Mouse (Mus musculus): Measurements from ENCODE around the gene Zbtb8a. TPM values are rescaled to one million over a fixed set of nuclear protein-coding genes. Genes with fewer than 3 reads are reported as not detected.

Gene Zbtb8a
- polyA plus RNA-seq, 1 experiment from 2014 or later = 17.8 TPM

DNA sequence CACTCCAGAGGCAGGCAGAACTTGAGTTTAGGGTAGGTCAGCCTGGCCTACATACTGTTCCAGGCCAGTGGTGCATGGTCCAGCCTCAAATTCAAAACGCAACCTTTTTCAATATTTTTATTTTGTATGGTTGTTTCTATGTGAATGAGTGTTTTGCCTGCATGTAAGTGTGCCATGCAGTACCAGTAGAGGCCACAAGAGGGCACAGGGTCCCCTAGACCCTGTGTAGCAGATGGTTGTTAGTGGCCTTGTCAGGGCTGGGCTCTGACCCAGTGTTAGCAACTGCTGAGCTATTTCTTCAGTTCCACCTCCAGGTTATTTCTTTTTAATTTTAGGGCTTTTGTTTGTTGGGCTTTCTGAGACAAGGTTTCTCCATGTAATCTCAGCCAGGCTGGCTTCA, 27.3 kb downstream of the Zbtb8a start:
- H3K27me3 ChIP-seq = no peaks in the 10 kb centered on the region
- H3K4me3 ChIP-seq = no peak overlapping the region
- H3K27ac ChIP-seq (replicated peaks) = 0 out of 2 replicates have a peak overlapping the region, but pooled peaks have one; percentile 4
- H3K4me2 ChIP-seq (replicated peaks) = no peak overlapping the region
- WGBS = 12% methylated on average over 1 of the region's 1 CpGs
- H3K9ac ChIP-seq (replicated peaks) = no peak overlapping the region
- 0 out of 2 replicates have a peak, but pooled peaks have one; percentile 72 for ATAC-seq (replicated peaks)
- H3K4me1 ChIP-seq = peaks cover 4% of the 10 kb centered on the region; the same call in 1 of the 2 replicates
- peaks cover 26% of the 10 kb centered on the region for H3K36me3 ChIP-seq
- no peaks in the 10 kb centered on the region for H3K9me3 ChIP-seq

DNA sequence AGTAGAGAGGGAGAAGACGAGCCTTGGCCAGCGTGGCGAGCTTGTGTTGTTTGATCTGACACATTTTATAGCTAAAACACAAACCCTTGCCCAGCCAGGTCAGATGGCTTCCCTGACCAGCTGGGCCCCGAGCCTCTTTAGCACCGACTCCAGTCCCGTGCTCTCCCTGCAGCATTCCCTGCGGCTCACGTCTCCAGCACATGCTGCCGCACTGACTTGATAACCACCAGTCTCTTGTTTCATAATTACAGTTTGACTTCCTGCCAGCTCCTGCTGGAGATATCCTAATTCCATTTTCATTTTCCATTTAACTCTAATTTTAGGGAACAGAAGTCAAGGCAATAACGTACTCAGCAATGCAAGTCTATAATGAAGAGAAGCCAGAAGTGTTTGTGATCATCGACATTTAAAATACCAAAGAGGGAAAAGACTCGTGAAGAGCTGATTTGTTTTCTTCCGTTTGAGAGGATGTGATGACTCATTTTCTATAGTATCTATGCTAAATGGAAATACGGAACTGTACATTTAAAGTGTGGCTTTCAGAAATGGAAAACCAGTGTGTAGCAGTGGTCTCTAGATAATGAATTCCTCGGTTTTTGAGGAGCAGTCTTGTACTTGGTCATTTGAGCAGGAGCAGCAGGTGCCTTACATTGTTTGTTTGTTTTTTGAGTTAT, 31.3 kb downstream of the Zbtb8a start:
- Histone ChIP-seq H3K27me3 (no peaks in the 10 kb centered on the region), H3K36me3 (peaks cover 32% of the 10 kb centered on the region), H3K9ac (replicated peaks) (no peak overlapping the region), H3K4me3 (no peak overlapping the region), H3K9me3 (no peaks in the 10 kb centered on the region), H3K4me2 (replicated peaks) (no peak overlapping the region), H3K27ac (replicated peaks) (0 out of 2 replicates have a peak overlapping the region, but pooled peaks have one; percentile 32), H3K4me1 (peaks cover 4% of the 10 kb centered on the region; the same call in 1 of the 2 replicates)
- WGBS = 81% methylated on average over 15 of the region's 15 CpGs
- ATAC-seq (replicated peaks) = no peak

DNA sequence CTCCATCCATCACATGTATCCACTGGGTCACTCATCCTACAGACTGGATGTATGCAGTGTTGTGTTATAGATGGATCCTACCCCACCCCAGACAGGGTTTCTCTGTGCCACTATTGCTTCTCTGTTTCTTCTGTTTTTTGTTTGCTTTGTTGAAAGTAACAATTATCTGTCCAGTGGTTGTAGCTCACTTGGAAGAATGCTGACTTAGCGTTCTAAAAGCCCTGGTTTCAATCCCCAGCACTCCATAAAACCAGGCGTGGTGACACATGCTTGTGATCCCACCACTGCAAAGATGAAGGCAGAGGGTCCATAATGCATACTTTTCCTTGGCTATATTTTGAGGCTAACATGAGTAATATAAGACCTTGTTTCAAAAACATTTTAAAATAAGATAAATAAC, 35.2 kb downstream of the Zbtb8a start:
- H3K4me1 ChIP-seq = no peaks in the 10 kb centered on the region
- no peak for ATAC-seq (replicated peaks)
- no peak overlapping the region for H3K27ac ChIP-seq (replicated peaks)
- H3K4me3 ChIP-seq = no peak overlapping the region
- H3K9ac ChIP-seq (replicated peaks) = no peak overlapping the region
- no peak overlapping the region for H3K4me2 ChIP-seq (replicated peaks)
- H3K36me3 ChIP-seq = peaks cover 28% of the 10 kb centered on the region
- no peaks in the 10 kb centered on the region for H3K27me3 ChIP-seq
- no peaks in the 10 kb centered on the region for H3K9me3 ChIP-seq
- WGBS = 83% methylated on average over 2 of the region's 2 CpGs

DNA sequence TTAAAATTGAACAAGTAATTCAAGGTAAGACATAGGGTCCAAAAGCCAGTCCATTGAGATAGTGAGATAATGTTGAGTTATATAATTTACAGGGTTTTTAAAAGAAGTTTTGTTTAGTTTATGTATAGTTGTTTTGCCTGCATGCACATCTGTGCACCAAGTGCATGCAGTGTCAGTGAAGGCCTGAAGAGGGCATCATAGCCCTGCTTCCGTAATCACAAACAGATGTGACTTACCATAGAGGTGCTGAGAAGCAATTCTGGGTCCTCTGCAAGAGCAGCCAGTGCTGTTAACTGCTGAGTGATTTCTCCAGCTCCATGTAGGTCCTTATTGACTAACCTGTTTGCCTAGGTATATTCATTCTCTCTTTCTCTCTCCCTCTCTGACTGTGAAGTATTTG, 36.0 kb downstream of the Zbtb8a start:
- ATAC-seq (replicated peaks) = no peak
- no peak overlapping the region for H3K4me3 ChIP-seq
- H3K36me3 ChIP-seq = peaks cover 26% of the 10 kb centered on the region
- H3K4me2 ChIP-seq (replicated peaks) = no peak overlapping the region
- H3K4me1 ChIP-seq = no peaks in the 10 kb centered on the region
- WGBS = 85% methylated on average over 1 of the region's 1 CpGs
- H3K9ac ChIP-seq (replicated peaks) = no peak overlapping the region
- H3K9me3 ChIP-seq = no peaks in the 10 kb centered on the region
- no peak overlapping the region for H3K27ac ChIP-seq (replicated peaks)
- no peaks in the 10 kb centered on the region for H3K27me3 ChIP-seq

DNA sequence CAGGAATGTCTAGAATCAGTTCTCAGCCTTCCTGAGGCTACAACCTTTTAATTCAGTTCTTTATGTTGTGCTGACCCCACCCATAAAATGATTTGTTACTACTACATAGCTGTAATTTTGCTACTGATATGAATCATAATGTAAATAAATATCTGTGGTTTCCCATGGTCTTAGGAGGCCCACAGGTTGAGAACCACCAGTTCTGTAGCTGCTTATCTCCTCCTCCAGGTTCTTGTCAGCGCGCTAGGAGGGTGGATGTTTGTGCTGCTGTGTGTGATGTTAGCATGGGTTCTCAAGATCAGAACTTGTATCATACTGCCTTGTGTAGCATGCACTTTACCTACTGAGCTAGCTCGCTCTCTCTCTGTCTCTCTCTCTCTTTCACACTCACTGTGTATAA, 38.2 kb downstream of the Zbtb8a start:
- Histone ChIP-seq H3K4me3 (no peak overlapping the region), H3K36me3 (peaks cover 19% of the 10 kb centered on the region), H3K4me1 (peaks cover 5% of the 10 kb centered on the region; the same call in 1 of the 2 replicates), H3K9me3 (no peaks in the 10 kb centered on the region), H3K27ac (replicated peaks) (no peak overlapping the region), H3K4me2 (replicated peaks) (no peak overlapping the region), H3K9ac (replicated peaks) (no peak overlapping the region), H3K27me3 (no peaks in the 10 kb centered on the region)
- no peak for ATAC-seq (replicated peaks)
- 99% methylated on average over 3 of the region's 3 CpGs for WGBS

DNA sequence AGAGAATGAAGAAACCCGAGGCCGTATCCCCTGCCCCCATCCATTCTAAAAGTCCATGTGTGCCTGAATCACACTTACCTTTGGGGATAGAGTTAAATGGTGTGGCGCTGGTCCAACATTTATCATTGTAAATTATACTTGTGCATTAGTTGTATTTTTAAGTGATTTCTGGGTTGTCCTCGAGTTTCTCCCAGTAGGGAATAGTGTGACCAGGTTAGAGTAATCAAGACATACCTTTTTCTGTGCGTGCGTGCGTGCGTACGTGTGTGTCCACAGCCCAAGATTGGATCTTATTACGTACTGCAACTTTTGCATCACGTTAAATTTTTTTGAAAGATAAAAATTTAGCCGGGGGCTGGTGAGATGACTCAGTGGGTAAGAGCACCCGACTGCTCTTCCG, 41.6 kb downstream of the Zbtb8a start:
- Histone ChIP-seq H3K36me3 (0 out of 2 replicates have a peak, but pooled peaks cover 8% of the 10 kb centered on the region), H3K27ac (replicated peaks) (peak overlapping the region; percentile 100), H3K4me2 (replicated peaks) (peak overlapping the region; percentile 88), H3K27me3 (no peaks in the 10 kb centered on the region), H3K9me3 (no peaks in the 10 kb centered on the region), H3K9ac (replicated peaks) (peak overlapping the region; percentile 74), H3K4me1 (peaks cover 32% of the 10 kb centered on the region), H3K4me3 (peak overlapping the region; percentile 98)
- no peak for ATAC-seq (replicated peaks)
- 50% methylated on average over 14 of the region's 14 CpGs for WGBS

DNA sequence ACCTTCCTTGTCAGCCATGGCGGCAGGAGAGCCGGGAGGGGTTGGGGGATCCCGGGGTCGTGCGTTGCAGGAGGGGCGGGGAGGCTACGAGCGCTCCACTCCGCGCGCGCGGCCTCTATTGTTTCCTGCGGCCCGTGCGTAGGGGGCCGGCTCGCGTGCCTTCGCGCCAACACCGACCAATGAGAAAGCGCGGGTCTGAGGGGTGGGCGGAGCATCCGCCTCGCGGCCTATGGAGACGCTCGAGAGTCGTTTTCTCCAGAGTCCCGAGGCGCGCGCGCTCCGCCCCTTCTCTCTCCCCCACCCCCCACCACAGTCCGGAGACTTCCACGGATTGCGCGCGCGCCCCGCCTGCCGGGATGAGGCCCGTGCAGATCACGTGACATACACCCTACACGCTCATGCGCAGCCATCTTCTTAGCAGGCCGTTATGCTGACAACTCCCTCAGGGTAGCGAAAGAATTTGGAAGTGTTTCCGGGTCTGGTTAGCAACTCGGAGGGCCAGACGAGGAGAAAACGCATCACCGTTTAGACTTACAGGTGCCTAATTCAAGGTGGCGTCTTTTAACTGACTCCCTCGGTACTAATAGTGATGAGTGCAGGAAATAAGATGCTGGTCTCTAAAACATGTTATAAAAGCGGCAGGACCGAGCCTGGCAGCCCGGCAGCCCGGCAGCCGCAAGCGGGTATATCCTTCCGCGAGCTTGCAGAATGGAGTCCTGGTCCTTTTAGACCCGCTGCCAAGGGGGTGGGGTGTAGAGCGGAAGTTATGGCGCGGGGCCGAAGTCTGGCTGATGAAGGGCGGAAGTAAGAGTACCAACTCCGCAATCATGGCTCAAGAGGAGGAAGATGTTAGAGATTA, 42.5 kb downstream of the Zbtb8a start, which contains the start of the genes Rbbp4 and Zbtb8os:
TSS of gene Rbbp4 (minus strand) at position 155 of the 859 bp plus-strand sequence.
TSS of gene Zbtb8os (plus strand) at position 480 of the 859 bp plus-strand sequence.
- H3K9me3 ChIP-seq = no peaks in the 10 kb centered on the region
- peaks cover 40% of the 10 kb centered on the region for H3K4me1 ChIP-seq
- peak within 1 kb of the TSS; percentile 98 for H3K4me3 ChIP-seq
- H3K9ac ChIP-seq (replicated peaks) = peak within 1 kb of the TSS; percentile 83
- under 1% methylated on average over 73 of the region's 73 CpGs for WGBS
- peaks cover 15% of the 10 kb centered on the region for H3K36me3 ChIP-seq
- H3K27me3 ChIP-seq = no peaks in the 10 kb centered on the region
- H3K27ac ChIP-seq (replicated peaks) = peak within 1 kb of the TSS; percentile 100
- peak within 1 kb of the TSS; percentile 88 for H3K4me2 ChIP-seq (replicated peaks)
- peak; percentile 99 for ATAC-seq (replicated peaks)

DNA sequence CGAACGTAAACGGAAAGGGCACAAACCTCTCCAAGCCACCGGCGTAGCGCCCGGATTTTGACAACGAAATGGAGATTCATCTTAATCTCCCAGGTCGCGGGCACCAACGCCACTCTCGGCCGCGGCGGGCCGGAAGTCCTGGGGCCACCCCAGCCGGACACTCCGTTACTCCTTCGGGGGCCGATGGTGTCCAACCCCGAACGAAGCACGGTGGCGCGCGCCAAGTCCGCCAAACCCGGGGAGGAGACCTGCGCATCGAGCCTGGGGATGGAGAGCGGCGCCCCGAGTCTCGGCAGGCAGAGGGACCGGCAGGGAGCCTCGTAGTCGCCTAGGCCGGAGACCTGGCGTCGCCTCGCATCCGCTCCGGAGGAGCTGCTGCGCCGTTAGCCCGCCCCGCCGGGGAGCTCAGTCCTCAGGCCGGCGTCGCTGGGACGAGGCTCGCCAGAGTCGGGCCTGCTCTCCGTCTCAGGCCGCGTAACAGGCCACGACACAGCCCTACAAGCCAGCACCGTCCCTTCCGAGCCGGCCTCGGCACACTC, 43.2 kb downstream of the Zbtb8a start:
- H3K4me3 ChIP-seq = peak overlapping the region; percentile 98
- H3K27me3 ChIP-seq = no peaks in the 10 kb centered on the region
- peak overlapping the region; percentile 83 for H3K9ac ChIP-seq (replicated peaks)
- H3K27ac ChIP-seq (replicated peaks) = peak overlapping the region; percentile 98
- peaks cover 21% of the 10 kb centered on the region for H3K36me3 ChIP-seq
- H3K4me1 ChIP-seq = peaks cover 43% of the 10 kb centered on the region
- H3K9me3 ChIP-seq = no peaks in the 10 kb centered on the region
- ATAC-seq (replicated peaks) = no peak
- under 1% methylated on average over 56 of the region's 62 CpGs for WGBS
- peak overlapping the region; percentile 58 for H3K4me2 ChIP-seq (replicated peaks)

DNA sequence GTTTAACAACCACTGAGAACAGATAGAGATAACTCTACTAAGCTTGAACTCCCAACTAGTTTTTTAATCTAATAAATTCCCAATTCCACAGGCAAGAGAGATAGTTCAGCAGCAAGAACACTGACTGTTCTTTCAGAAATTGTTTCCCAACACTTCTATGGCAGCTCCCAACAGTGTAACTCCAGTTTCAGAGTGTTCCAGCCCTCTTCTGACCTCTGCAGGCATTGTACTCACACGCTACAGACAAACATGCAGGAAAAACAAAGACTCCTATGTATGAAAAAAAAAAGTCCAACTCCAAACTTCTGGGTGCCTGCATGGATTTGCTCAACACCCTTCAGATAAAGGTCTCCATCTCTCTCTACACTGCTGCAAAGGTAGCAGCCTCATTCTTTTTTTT, 45.1 kb downstream of the Zbtb8a start:
- Histone ChIP-seq H3K36me3 (peaks cover 32% of the 10 kb centered on the region), H3K9me3 (no peaks in the 10 kb centered on the region), H3K27ac (replicated peaks) (no peak overlapping the region), H3K4me1 (peaks cover 43% of the 10 kb centered on the region), H3K27me3 (no peaks in the 10 kb centered on the region), H3K9ac (replicated peaks) (0 out of 2 replicates have a peak overlapping the region, but pooled peaks have one; percentile 16), H3K4me2 (replicated peaks) (peak overlapping the region; percentile 58), H3K4me3 (peak overlapping the region; percentile 98)
- no peak for ATAC-seq (replicated peaks)
- 14% methylated on average over 1 of the region's 1 CpGs for WGBS

DNA sequence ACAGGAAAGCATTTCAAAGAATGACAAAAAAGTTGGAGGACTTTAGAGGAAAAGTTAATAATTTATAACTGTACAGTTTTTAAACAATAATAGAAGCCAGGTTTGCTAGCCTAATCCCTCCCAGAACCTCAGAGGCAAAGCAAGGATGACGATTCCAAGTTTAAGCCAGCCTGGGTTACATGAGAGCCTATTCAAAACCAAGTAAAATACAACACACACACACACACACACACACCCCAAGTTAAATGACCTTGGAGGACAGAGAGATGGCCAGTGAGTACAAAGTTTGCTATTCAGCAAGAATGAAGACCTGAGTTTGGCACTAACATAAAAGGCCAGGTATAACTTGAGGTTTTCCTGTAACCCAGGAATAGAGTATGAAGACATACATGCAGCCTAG, 51.7 kb downstream of the Zbtb8a start:
- H3K4me1 ChIP-seq = peaks cover 9% of the 10 kb centered on the region
- no peak overlapping the region for H3K4me3 ChIP-seq
- H3K36me3 ChIP-seq = peaks cover 56% of the 10 kb centered on the region
- no peak overlapping the region for H3K27ac ChIP-seq (replicated peaks)
- ATAC-seq (replicated peaks) = no peak
- H3K9ac ChIP-seq (replicated peaks) = no peak overlapping the region
- H3K27me3 ChIP-seq = no peaks in the 10 kb centered on the region
- H3K4me2 ChIP-seq (replicated peaks) = no peak overlapping the region
- H3K9me3 ChIP-seq = no peaks in the 10 kb centered on the region
- 86% methylated on average over 1 of the region's 1 CpGs for WGBS

DNA sequence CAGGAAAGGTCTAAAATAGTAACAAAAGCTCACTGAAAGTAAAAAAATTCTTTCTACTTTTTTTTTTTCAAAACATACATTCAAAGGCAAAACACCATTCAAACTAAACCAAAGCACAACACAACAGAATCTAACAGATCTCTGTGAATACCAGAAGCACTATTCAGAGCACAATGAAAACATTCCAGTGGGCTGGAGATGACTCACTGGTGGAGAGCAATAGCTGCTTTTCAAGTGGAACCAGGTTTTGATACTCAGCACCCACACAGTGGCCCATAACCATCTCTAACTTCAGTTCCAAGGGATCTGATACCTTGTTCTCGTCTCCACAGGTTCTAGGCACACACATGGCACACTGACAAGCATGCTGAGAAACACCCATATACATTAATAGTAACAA, 53.2 kb downstream of the Zbtb8a start:
- H3K4me1 ChIP-seq = no peaks in the 10 kb centered on the region; the same call in 1 of the 2 replicates
- peaks cover 59% of the 10 kb centered on the region for H3K36me3 ChIP-seq
- ATAC-seq (replicated peaks) = no peak
- no peak overlapping the region for H3K27ac ChIP-seq (replicated peaks)
- no peak overlapping the region for H3K4me3 ChIP-seq
- H3K9me3 ChIP-seq = no peaks in the 10 kb centered on the region
- no peaks in the 10 kb centered on the region for H3K27me3 ChIP-seq
- WGBS = 81% methylated on average over 1 of the region's 1 CpGs
- H3K9ac ChIP-seq (replicated peaks) = no peak overlapping the region
- no peak overlapping the region for H3K4me2 ChIP-seq (replicated peaks)

DNA sequence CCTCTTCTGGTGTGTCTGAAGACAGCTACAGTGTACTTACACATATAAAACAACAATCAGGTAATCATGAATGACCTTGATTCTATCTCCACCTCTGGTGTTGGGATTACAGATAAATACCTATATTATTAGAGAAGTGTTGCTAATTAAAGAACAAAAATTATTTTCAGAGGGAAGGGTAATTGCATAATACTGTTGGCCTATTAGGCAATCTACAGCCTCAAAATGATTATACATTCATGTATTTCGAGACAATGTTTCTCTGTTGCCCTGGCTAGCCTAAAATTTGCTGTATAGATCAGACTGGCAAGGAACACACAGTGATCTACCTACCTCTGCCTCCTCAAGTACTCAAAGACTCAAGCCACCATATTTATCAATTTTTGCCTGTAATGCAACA, 54.4 kb downstream of the Zbtb8a start:
- Histone ChIP-seq H3K9me3 (no peaks in the 10 kb centered on the region), H3K4me1 (no peaks in the 10 kb centered on the region; the same call in 1 of the 2 replicates), H3K9ac (replicated peaks) (no peak overlapping the region), H3K27me3 (no peaks in the 10 kb centered on the region), H3K4me3 (no peak overlapping the region), H3K27ac (replicated peaks) (no peak overlapping the region), H3K36me3 (peaks cover 63% of the 10 kb centered on the region), H3K4me2 (replicated peaks) (no peak overlapping the region)
- WGBS = 96% methylated on average over 1 of the region's 1 CpGs
- ATAC-seq (replicated peaks) = no peak

All from forebrain, embryonic 15.5 days (tissue).